Mouse (Mus musculus): ENCODE measurements around the gene Frrs1l. TPM values are rescaled to one million over a fixed set of nuclear protein-coding genes. Genes with fewer than 3 reads are reported as not detected.

Frrs1l gene
- polyA plus RNA-seq, 1 experiment, result 0.51 TPM

GRCm38 (mm10) chr4:56937136-56937535, 53.1 kb downstream of the Frrs1l start:
- Histone ChIP-seq H3K27ac (ENCODE audit: control insufficient read depth, insufficient read depth, low read depth, low read length) (no peak overlapping the region), H3K36me3 (ENCODE audit: control insufficient read depth, insufficient read depth, low read length) (no peaks in the 10 kb centered on the region), H3K4me3 (ENCODE audit: control insufficient read depth, low read depth, low read length) (no peak overlapping the region), H3K27me3 (ENCODE audit: control insufficient read depth, insufficient read depth, low read length) (no peaks in the 10 kb centered on the region), H3K4me1 (ENCODE audit: control insufficient read depth, insufficient read depth, low read length) (no peaks in the 10 kb centered on the region)
- TF ChIP-seq POLR2A (IDR thresholded peaks at IDR 0.05; ENCODE audit: control insufficient read depth, low read depth, low read length) (no peak), CTCF (IDR thresholded peaks at IDR 0.05; ENCODE audit: control insufficient read depth, insufficient read depth, insufficient replicate concordance, low read depth, low read length) (no peak)

GRCm38 (mm10) chr4:56935327-56935726, 54.9 kb downstream of the Frrs1l start:
- H3K27me3 ChIP-seq (ENCODE audit: control insufficient read depth, insufficient read depth, low read length), result no peaks in the 10 kb centered on the region
- no peak overlapping the region for H3K27ac ChIP-seq (ENCODE audit: control insufficient read depth, insufficient read depth, low read depth, low read length)
- no peak overlapping the region for H3K4me3 ChIP-seq (ENCODE audit: control insufficient read depth, low read depth, low read length)
- no peaks in the 10 kb centered on the region for H3K36me3 ChIP-seq (ENCODE audit: control insufficient read depth, insufficient read depth, low read length)
- no peak for TF ChIP-seq CTCF (IDR thresholded peaks at IDR 0.05; ENCODE audit: control insufficient read depth, insufficient read depth, insufficient replicate concordance, low read depth, low read length)
- no peak for TF ChIP-seq POLR2A (IDR thresholded peaks at IDR 0.05; ENCODE audit: control insufficient read depth, low read depth, low read length)
- no peaks in the 10 kb centered on the region for H3K4me1 ChIP-seq (ENCODE audit: control insufficient read depth, insufficient read depth, low read length)

GRCm38 (mm10) chr4:56933154-56933553, 57.0 kb downstream of the Frrs1l start:
- Histone ChIP-seq H3K27ac (ENCODE audit: control insufficient read depth, insufficient read depth, low read depth, low read length) (no peak overlapping the region), H3K4me3 (ENCODE audit: control insufficient read depth, low read depth, low read length) (no peak overlapping the region), H3K36me3 (ENCODE audit: control insufficient read depth, insufficient read depth, low read length) (no peaks in the 10 kb centered on the region), H3K4me1 (ENCODE audit: control insufficient read depth, insufficient read depth, low read length) (no peaks in the 10 kb centered on the region), H3K27me3 (ENCODE audit: control insufficient read depth, insufficient read depth, low read length) (no peaks in the 10 kb centered on the region)
- TF ChIP-seq POLR2A (IDR thresholded peaks at IDR 0.05; ENCODE audit: control insufficient read depth, low read depth, low read length) (no peak), CTCF (IDR thresholded peaks at IDR 0.05; ENCODE audit: control insufficient read depth, insufficient read depth, insufficient replicate concordance, low read depth, low read length) (no peak)

GRCm38 (mm10) chr4:56932096-56932495, 58.1 kb downstream of the Frrs1l start:
- Histone ChIP-seq H3K27ac (ENCODE audit: control insufficient read depth, insufficient read depth, low read depth, low read length) (no peak overlapping the region), H3K27me3 (ENCODE audit: control insufficient read depth, insufficient read depth, low read length) (no peaks in the 10 kb centered on the region), H3K36me3 (ENCODE audit: control insufficient read depth, insufficient read depth, low read length) (no peaks in the 10 kb centered on the region), H3K4me1 (ENCODE audit: control insufficient read depth, insufficient read depth, low read length) (no peaks in the 10 kb centered on the region), H3K4me3 (ENCODE audit: control insufficient read depth, low read depth, low read length) (no peak overlapping the region)
- TF ChIP-seq CTCF (IDR thresholded peaks at IDR 0.05; ENCODE audit: control insufficient read depth, insufficient read depth, insufficient replicate concordance, low read depth, low read length) (no peak), POLR2A (IDR thresholded peaks at IDR 0.05; ENCODE audit: control insufficient read depth, low read depth, low read length) (no peak)

GRCm38 (mm10) chr4:56930312-56930711, 59.9 kb downstream of the Frrs1l start:
- Histone ChIP-seq H3K27ac (ENCODE audit: control insufficient read depth, insufficient read depth, low read depth, low read length) (no peak overlapping the region), H3K36me3 (ENCODE audit: control insufficient read depth, insufficient read depth, low read length) (no peaks in the 10 kb centered on the region), H3K27me3 (ENCODE audit: control insufficient read depth, insufficient read depth, low read length) (no peaks in the 10 kb centered on the region), H3K4me1 (ENCODE audit: control insufficient read depth, insufficient read depth, low read length) (peaks cover 2% of the 10 kb centered on the region; the same call in 1 of the 2 replicates), H3K4me3 (ENCODE audit: control insufficient read depth, low read depth, low read length) (no peak overlapping the region)
- TF ChIP-seq CTCF (IDR thresholded peaks at IDR 0.05; ENCODE audit: control insufficient read depth, insufficient read depth, insufficient replicate concordance, low read depth, low read length) (no peak), POLR2A (IDR thresholded peaks at IDR 0.05; ENCODE audit: control insufficient read depth, low read depth, low read length) (no peak)

GRCm38 (mm10) chr4:56926971-56927370, 63.2 kb downstream of the Frrs1l start:
- H3K36me3 ChIP-seq (ENCODE audit: control insufficient read depth, insufficient read depth, low read length), result no peaks in the 10 kb centered on the region

GRCm38 (mm10) chr4:56922229-56922628, 68.0 kb downstream of the Frrs1l start:
- no peak overlapping the region for H3K27ac ChIP-seq (ENCODE audit: control insufficient read depth, insufficient read depth, low read depth, low read length)
- H3K27me3 ChIP-seq (ENCODE audit: control insufficient read depth, insufficient read depth, low read length), result no peaks in the 10 kb centered on the region
- no peaks in the 10 kb centered on the region for H3K36me3 ChIP-seq (ENCODE audit: control insufficient read depth, insufficient read depth, low read length)
- H3K4me3 ChIP-seq (ENCODE audit: control insufficient read depth, low read depth, low read length), result no peak overlapping the region
- TF ChIP-seq POLR2A (IDR thresholded peaks at IDR 0.05; ENCODE audit: control insufficient read depth, low read depth, low read length) (no peak), CTCF (IDR thresholded peaks at IDR 0.05; ENCODE audit: control insufficient read depth, insufficient read depth, insufficient replicate concordance, low read depth, low read length) (no peak)
- peaks cover 2% of the 10 kb centered on the region; the same call in 1 of the 2 replicates for H3K4me1 ChIP-seq (ENCODE audit: control insufficient read depth, insufficient read depth, low read length)

More at GRCm38 (mm10) chr4:56926971-56927370, 63.2 kb downstream of the Frrs1l start:
- Histone ChIP-seq H3K4me3 (ENCODE audit: control insufficient read depth, low read depth, low read length) (no peak overlapping the region), H3K4me1 (ENCODE audit: control insufficient read depth, insufficient read depth, low read length) (peaks cover 2% of the 10 kb centered on the region; the same call in 1 of the 2 replicates), H3K27ac (ENCODE audit: control insufficient read depth, insufficient read depth, low read depth, low read length) (peak overlapping the region; percentile 17; the same call in 1 of the 2 replicates), H3K27me3 (ENCODE audit: control insufficient read depth, insufficient read depth, low read length) (no peaks in the 10 kb centered on the region)
- no peak for TF ChIP-seq CTCF (IDR thresholded peaks at IDR 0.05; ENCODE audit: control insufficient read depth, insufficient read depth, insufficient replicate concordance, low read depth, low read length)
- no peak for TF ChIP-seq POLR2A (IDR thresholded peaks at IDR 0.05; ENCODE audit: control insufficient read depth, low read depth, low read length)
